Mouse (Mus musculus): ENCODE measurements around the gene Tbx15. TPM values are rescaled to one million over a fixed set of nuclear protein-coding genes. Genes with fewer than 3 reads are reported as not detected.

Gene Tbx15
- polyA plus RNA-seq, 1 experiment from 2014 or later: 0.29 TPM

DNA sequence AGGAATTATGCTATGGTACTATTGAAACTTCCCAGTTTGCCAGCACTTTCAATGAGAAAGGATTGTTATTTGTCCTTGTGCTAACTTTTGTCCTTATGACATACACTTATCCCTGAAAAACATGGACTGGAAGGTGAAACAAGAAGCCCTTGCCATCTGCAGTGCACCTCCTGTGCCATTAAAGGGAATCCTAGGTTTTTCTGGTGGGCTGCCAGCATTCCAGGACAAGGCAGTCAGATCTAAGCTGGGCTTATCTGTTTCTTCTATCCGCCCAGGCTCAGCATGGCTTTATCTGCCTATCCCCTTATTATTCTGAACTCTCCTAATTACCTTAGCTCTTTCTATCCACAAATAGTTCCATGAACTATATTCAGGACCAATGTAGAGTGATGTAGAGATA lies 98.6 kb downstream of the Tbx15 start:
- no peaks in the 10 kb centered on the region for H3K9me3 ChIP-seq (replicated peaks)
- no peak overlapping the region for H3K4me3 ChIP-seq (replicated peaks)
- no peaks in the 10 kb centered on the region for H3K4me1 ChIP-seq
- no peak for ATAC-seq (ENCODE audit: low FRiP score)
- H3K9ac ChIP-seq (replicated peaks): no peak overlapping the region
- H3K27ac ChIP-seq (replicated peaks): no peak overlapping the region
- 90% methylated on average over 1 of the region's 1 CpGs for WGBS
- H3K27me3 ChIP-seq (replicated peaks): no peaks in the 10 kb centered on the region
- no peaks in the 10 kb centered on the region for H3K36me3 ChIP-seq
- no peak overlapping the region for H3K4me2 ChIP-seq

DNA sequence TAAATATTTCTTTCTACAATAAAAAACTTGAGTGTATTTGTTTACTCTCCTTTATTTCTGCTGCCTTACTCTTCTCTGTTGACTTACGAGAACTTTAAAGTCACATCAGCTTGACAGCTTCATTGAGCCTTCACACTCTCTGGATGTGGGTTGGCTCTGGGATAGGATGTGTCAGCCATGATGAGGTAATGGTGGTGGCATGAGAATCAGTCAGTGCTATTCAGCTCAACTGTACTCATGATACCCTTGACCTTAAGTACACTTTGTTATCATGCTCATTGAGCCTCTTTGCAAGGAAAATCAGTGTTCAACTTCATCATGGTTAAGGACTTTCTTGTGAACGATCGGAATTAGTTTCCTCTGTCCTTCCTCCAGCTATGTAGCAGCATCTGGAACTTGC lies 99.8 kb downstream of the Tbx15 start:
- H3K4me2 ChIP-seq: no peak overlapping the region
- no peak overlapping the region for H3K9ac ChIP-seq (replicated peaks)
- no peak overlapping the region for H3K27ac ChIP-seq (replicated peaks)
- WGBS: 94% methylated on average over 3 of the region's 3 CpGs
- ATAC-seq (ENCODE audit: low FRiP score): no peak
- no peaks in the 10 kb centered on the region for H3K9me3 ChIP-seq (replicated peaks)
- H3K4me3 ChIP-seq (replicated peaks): no peak overlapping the region
- no peaks in the 10 kb centered on the region for H3K27me3 ChIP-seq (replicated peaks)
- no peaks in the 10 kb centered on the region for H3K4me1 ChIP-seq
- no peaks in the 10 kb centered on the region for H3K36me3 ChIP-seq

DNA sequence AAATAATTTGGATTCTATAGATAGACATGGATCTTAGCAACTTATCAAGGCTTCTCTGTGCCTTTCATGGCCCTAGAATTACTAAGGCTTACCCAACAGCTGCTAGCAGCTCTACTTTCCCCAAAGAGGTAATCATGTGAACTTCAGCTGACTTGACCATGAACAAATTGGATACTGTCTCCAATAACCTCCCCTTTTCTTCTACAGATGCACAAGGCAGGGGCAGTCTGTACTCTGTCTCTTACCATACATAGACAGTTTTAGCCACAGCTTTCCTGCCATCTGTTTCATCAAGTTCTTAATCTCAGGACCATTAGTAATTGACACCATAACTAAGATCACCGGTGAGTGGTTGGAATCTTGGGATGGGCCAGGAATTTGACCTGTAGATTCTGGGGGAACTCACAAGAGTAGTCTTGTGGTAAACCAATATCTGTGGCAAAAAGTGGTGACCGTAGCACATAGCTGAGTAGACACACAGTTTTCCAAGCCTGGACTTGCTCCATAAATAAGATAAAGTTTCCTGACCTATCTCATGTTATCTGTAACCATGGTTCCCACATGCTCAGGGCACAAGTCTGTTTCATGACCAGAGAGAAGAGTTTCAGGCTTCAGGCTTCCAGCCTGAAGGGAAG lies 139.6 kb downstream of the Tbx15 start:
- no peak overlapping the region for H3K27ac ChIP-seq (replicated peaks)
- no peaks in the 10 kb centered on the region for H3K36me3 ChIP-seq
- no peaks in the 10 kb centered on the region for H3K4me1 ChIP-seq
- H3K9ac ChIP-seq (replicated peaks): no peak overlapping the region
- no peak overlapping the region for H3K4me3 ChIP-seq (replicated peaks)
- H3K27me3 ChIP-seq (replicated peaks): no peaks in the 10 kb centered on the region
- WGBS: 93% methylated on average over 2 of the region's 2 CpGs
- no peak overlapping the region for H3K4me2 ChIP-seq
- no peak for ATAC-seq (ENCODE audit: low FRiP score)
- H3K9me3 ChIP-seq (replicated peaks): no peaks in the 10 kb centered on the region

DNA sequence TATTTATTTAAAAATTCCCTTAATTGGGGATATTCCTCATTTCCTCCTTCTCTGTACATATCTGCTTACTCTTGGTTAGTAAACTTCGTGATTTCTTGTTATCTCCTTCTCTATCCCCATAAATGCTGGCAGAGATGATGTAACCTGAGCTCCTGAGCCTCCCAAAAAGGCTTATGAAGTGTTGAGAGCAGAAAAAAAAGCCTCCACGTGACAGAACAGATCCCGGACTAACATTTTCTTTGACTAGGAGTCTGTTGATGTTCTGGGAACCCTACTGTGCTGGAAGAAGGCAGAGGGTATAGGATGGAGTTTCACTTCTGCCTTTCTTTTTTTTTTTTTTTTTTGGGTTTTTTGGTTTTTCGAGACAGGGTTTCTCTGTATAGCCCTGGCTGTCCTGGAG lies 146.9 kb downstream of the Tbx15 start:
- no peak overlapping the region for H3K27ac ChIP-seq (replicated peaks)
- H3K9me3 ChIP-seq (replicated peaks): no peaks in the 10 kb centered on the region
- 71% methylated on average over 3 of the region's 4 CpGs for WGBS
- H3K9ac ChIP-seq (replicated peaks): no peak overlapping the region
- no peak for ATAC-seq (ENCODE audit: low FRiP score)
- no peaks in the 10 kb centered on the region for H3K4me1 ChIP-seq
- no peak overlapping the region for H3K4me2 ChIP-seq
- no peaks in the 10 kb centered on the region for H3K36me3 ChIP-seq
- no peak overlapping the region for H3K4me3 ChIP-seq (replicated peaks)
- no peaks in the 10 kb centered on the region for H3K27me3 ChIP-seq (replicated peaks)

Small RNA genes lying within 50 kb of the gene (microRNA-seq; reads per million reads assigned to microRNA genes)
- not detected for gene Mir6481

Other genes starting within 250 kb of the Tbx15 start
- gene Wars2, start 99.3 kb upstream of the Tbx15 start, polyA plus RNA-seq (2015; fragmentation: Nextera tagmentation; extraction: Ambion mirVana): 4.5 and 5.2 TPM in 2 replicates